Mouse (Mus musculus) cerebellum, adult 2 months (tissue): ENCODE data around the gene S100b. TPM values are rescaled to one million over a fixed set of nuclear protein-coding genes. Genes with fewer than 3 reads are reported as not detected.
A peak's percentile ranks its signal among the peaks of the same experiment; 100 is the strongest.

Experiments
- DNase-seq, 2 experiments: peaks; one replicate each; pipeline ENCODE4 v3.0.0; 2021
- H3K27ac ChIP-seq: fragments of 200-500 bp; 2 replicates; pipeline ENCODE4 v1.5.1; 2012; ENCODE audit warnings: low read length, control low read depth, inconsistent platforms; ENCODE audit not compliant: insufficient read depth
- H3K27me3 ChIP-seq: fragments of 200-500 bp; 2 replicates; pipeline ENCODE4 v1.6.1; 2012; ENCODE audit warnings: inconsistent platforms, mild to moderate bottlenecking, low read length, moderate library complexity; ENCODE audit not compliant: control insufficient read depth, insufficient read depth
- H3K4me1 ChIP-seq: fragments of 200-500 bp; 2 replicates; pipeline ENCODE4 v1.6.1; 2011; ENCODE audit warnings: low read length; ENCODE audit not compliant: control insufficient read depth, insufficient read depth
- H3K4me3 ChIP-seq: fragments of 200-500 bp; replicated peaks from 2 replicates; pipeline ENCODE3; 2011; ENCODE audit warnings: mild to moderate bottlenecking, low read depth, low read length, control low read depth; ENCODE audit not compliant: insufficient read depth
- CTCF ChIP-seq: fragments of 200-500 bp; IDR thresholded peaks from 2 replicates; pipeline ENCODE4 v1.5.1; 2011; ENCODE audit warnings: low read depth, mild to moderate bottlenecking, control low read depth, low read length, moderate library complexity, borderline replicate concordance; ENCODE audit not compliant: insufficient read depth
- POLR2A ChIP-seq: fragments of 200-500 bp; IDR thresholded peaks from 2 replicates; pipeline ENCODE4 v1.6.1; 2011; ENCODE audit warnings: low read length, control low read depth, borderline replicate concordance; ENCODE audit not compliant: insufficient read depth
- WGBS: fragments of 180-500 bp; shearing (Covaris S2); methylation state at CpG from one replicate; pipeline ENCODE4 v1.1.7; 2018; 5-methylcytosine and 5-hydroxymethylcytosine counted together
- polyA plus RNA-seq: library from polyadenylated mRNA; depleted of rRNA; stranded (reverse); fragments of >200 nt; gene quantifications from 2 replicates; pipeline ENCODE4 v1.2.3, GENCODE M21; 2012

S100b gene
- polyA plus RNA-seq, 1 experiment: 790 TPM

- no peak overlapping the region for H3K27ac ChIP-seq
- TF ChIP-seq POLR2A: no peak
- no peaks in the 10 kb centered on the region for H3K27me3 ChIP-seq
- no peaks in the 10 kb centered on the region for H3K4me1 ChIP-seq
- DNase-seq: no peak
- H3K4me3 ChIP-seq: no peak overlapping the region
- WGBS: 88% methylated on average over 1 of the region's 1 CpGs
Observed at GRCm38 (mm10) chr10:76229627-76230026, 24.0 kb upstream of the S100b start.

GRCm38 (mm10) chr10:76237341-76238225 lies 16.1 kb upstream of the S100b start, which contains the start of gene Prmt2:
TSS of gene Prmt2 (minus strand) at chr10:76237865.
- H3K27me3 ChIP-seq: no peaks in the 10 kb centered on the region
- H3K27ac ChIP-seq: no peak within 1 kb of the TSS
- H3K4me3 ChIP-seq: peak within 1 kb of the TSS; percentile 95
- TF ChIP-seq POLR2A: peak; percentile 51; the same call in 1 of the 2 replicates
- peak; percentile 11; the same call in 1 of the 2 replicates for TF ChIP-seq CTCF
- under 1% methylated on average over 47 of the region's 47 CpGs for WGBS
- DNase-seq: peak; percentile 87 to 88
- no peaks in the 10 kb centered on the region for H3K4me1 ChIP-seq

GRCm38 (mm10) chr10:76239401-76239800 lies 14.3 kb upstream of the S100b start:
- DNase-seq: no peak
- no peak overlapping the region for H3K27ac ChIP-seq
- whole genome bisulfite sequencing: 80% methylated on average over 4 of the region's 4 CpGs
- TF ChIP-seq CTCF: no peak
- TF ChIP-seq POLR2A: no peak
- no peak overlapping the region for H3K4me3 ChIP-seq
- no peaks in the 10 kb centered on the region for H3K27me3 ChIP-seq
- no peaks in the 10 kb centered on the region for H3K4me1 ChIP-seq

GRCm38 (mm10) chr10:76245106-76245505 lies 8.5 kb upstream of the S100b start:
- H3K27me3 ChIP-seq: no peaks in the 10 kb centered on the region
- 0 out of 2 replicates have a peak, but pooled peaks cover 4% of the 10 kb centered on the region for H3K4me1 ChIP-seq
- no peak overlapping the region for H3K27ac ChIP-seq
- TF ChIP-seq POLR2A (no peak), CTCF (no peak)
- DNase-seq: no peak
- H3K4me3 ChIP-seq: no peak overlapping the region
- 71% methylated on average over 2 of the region's 2 CpGs for WGBS

- 0 out of 2 replicates have a peak, but pooled peaks cover 4% of the 10 kb centered on the region for H3K4me1 ChIP-seq
- peak in 1 of 2 experiments; percentile 2 for DNase-seq
- 52% methylated on average over 4 of the region's 4 CpGs for WGBS
- no peak overlapping the region for H3K27ac ChIP-seq
- H3K27me3 ChIP-seq: no peaks in the 10 kb centered on the region
- TF ChIP-seq POLR2A (no peak), CTCF (no peak)
- no peak overlapping the region for H3K4me3 ChIP-seq
Observed at GRCm38 (mm10) chr10:76246601-76247000, 7.1 kb upstream of the S100b start.

- Histone ChIP-seq H3K27me3 (no peaks in the 10 kb centered on the region), H3K4me1 (0 out of 2 replicates have a peak, but pooled peaks cover 4% of the 10 kb centered on the region), H3K27ac (peak overlapping the region; percentile 12; the same call in 1 of the 2 replicates), H3K4me3 (no peak overlapping the region)
- TF ChIP-seq CTCF: no peak
- TF ChIP-seq POLR2A: no peak
- DNase-seq: no peak
- 13% methylated on average over 21 of the region's 21 CpGs for WGBS
Observed at GRCm38 (mm10) chr10:76247960-76248646, 5.5 kb upstream of the S100b start.

GRCm38 (mm10) chr10:76248647-76248968 lies 5.0 kb upstream of the S100b start:
- 20% methylated on average over 5 of the region's 5 CpGs for WGBS
- peak in 1 of 2 experiments; percentile 25 for DNase-seq
- TF ChIP-seq CTCF (no peak), POLR2A (no peak)
- 0 out of 2 replicates have a peak overlapping the region, but pooled peaks have one; percentile 28 for H3K27ac ChIP-seq
- H3K4me1 ChIP-seq: 0 out of 2 replicates have a peak, but pooled peaks cover 4% of the 10 kb centered on the region
- H3K4me3 ChIP-seq: no peak overlapping the region
- H3K27me3 ChIP-seq: no peaks in the 10 kb centered on the region
